Mouse (Mus musculus) liver, embryonic 15.5 days (tissue): ENCODE measurements around the gene Psmd9. TPM values are rescaled to one million over a fixed set of nuclear protein-coding genes. Genes with fewer than 3 reads are reported as not detected.
A peak's percentile ranks its signal among the peaks of the same experiment; 100 is the strongest.

Experiments
- ATAC-seq: fragments of 200-750 bp; cut with Nextera tagmentation; 2 replicates; pipeline ENCODE4 v1.8.0; 2017; ENCODE audit warnings: moderate number of reproducible peaks, mild to moderate bottlenecking, moderate library complexity; ENCODE audit not compliant: insufficient read depth
- H3K27ac ChIP-seq: fragments of 300-500 bp; sonication (generic); replicated peaks from 2 replicates; pipeline ENCODE4 v1.5.1; 2015; ENCODE audit warnings: mild to moderate bottlenecking, inconsistent platforms
- H3K27me3 ChIP-seq: fragments of 300-500 bp; sonication (generic); 2 replicates; pipeline ENCODE4 v1.6.1; 2015; ENCODE audit warnings: mild to moderate bottlenecking, inconsistent platforms
- H3K36me3 ChIP-seq: fragments of 300-500 bp; sonication (generic); replicated peaks from 2 replicates; pipeline ENCODE4 v1.6.1; 2015; ENCODE audit warnings: moderate library complexity, mild to moderate bottlenecking, inconsistent platforms
- H3K4me1 ChIP-seq: fragments of 300-500 bp; sonication (generic); replicated peaks from 2 replicates; pipeline ENCODE4 v1.6.1; 2015; ENCODE audit warnings: inconsistent platforms
- H3K4me2 ChIP-seq: fragments of 300-500 bp; sonication (generic); 2 replicates; pipeline ENCODE4 v1.6.1; 2015; ENCODE audit warnings: moderate library complexity, mild to moderate bottlenecking, inconsistent platforms
- H3K4me3 ChIP-seq: fragments of 300-500 bp; sonication (generic); replicated peaks from 2 replicates; pipeline ENCODE4 v1.5.1; 2015; ENCODE audit warnings: mild to moderate bottlenecking, inconsistent platforms
- H3K9ac ChIP-seq: fragments of 300-500 bp; sonication (generic); 2 replicates; pipeline ENCODE4 v1.6.1; 2015; ENCODE audit warnings: moderate library complexity, mild to moderate bottlenecking, inconsistent platforms
- H3K9me3 ChIP-seq: fragments of 300-500 bp; sonication (generic); replicated peaks from 2 replicates; pipeline ENCODE4 v1.6.1; 2016; ENCODE audit warnings: inconsistent platforms
- WGBS: fragments of 180-500 bp; shearing (Covaris S2); methylation state at CpG from one replicate; pipeline ENCODE4 v1.1.7; 2015; ENCODE audit warnings: mixed read lengths; ENCODE audit not compliant: insufficient replicate concordance; 5-methylcytosine and 5-hydroxymethylcytosine counted together
- polyA plus RNA-seq: library from polyadenylated mRNA; unstranded; fragments of >200 nt; fragmentation: Nextera tagmentation; extraction: Ambion mirVana; gene quantifications from 2 replicates; pipeline ENCODE4 v1.2.1, GENCODE M21; 2015

The Psmd9 gene
- polyA plus RNA-seq, 1 experiment from 2014 or later: 70.1 TPM

DNA sequence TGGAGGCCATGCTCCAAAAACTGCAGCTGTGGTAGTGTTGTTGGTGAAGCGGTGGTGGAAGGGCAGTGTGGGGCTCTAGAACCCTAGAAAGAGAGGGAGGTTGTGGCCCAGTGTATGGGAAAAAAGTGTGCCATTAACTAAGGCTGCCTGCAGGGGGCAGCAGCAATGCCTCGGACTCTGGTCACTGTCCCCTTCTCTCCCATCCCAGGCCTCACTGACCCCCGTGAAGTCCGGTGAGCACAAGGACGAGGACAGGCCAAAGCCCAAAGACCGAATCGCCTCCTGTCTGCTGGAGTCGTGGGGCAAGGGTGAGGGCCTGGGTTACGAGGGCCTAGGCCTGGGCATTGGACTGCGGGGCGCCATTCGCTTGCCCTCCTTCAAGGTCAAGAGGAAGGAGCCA, 12.4 kb upstream of the Psmd9 start:
- 87% methylated on average over 12 of the region's 12 CpGs for WGBS
- Histone ChIP-seq H3K27ac (no peak overlapping the region), H3K9ac (no peak overlapping the region), H3K9me3 (no peaks in the 10 kb centered on the region), H3K4me2 (no peak overlapping the region), H3K4me1 (peaks cover 13% of the 10 kb centered on the region), H3K4me3 (no peak overlapping the region), H3K27me3 (no peaks in the 10 kb centered on the region), H3K36me3 (peaks cover 95% of the 10 kb centered on the region)
- no peak for ATAC-seq

DNA sequence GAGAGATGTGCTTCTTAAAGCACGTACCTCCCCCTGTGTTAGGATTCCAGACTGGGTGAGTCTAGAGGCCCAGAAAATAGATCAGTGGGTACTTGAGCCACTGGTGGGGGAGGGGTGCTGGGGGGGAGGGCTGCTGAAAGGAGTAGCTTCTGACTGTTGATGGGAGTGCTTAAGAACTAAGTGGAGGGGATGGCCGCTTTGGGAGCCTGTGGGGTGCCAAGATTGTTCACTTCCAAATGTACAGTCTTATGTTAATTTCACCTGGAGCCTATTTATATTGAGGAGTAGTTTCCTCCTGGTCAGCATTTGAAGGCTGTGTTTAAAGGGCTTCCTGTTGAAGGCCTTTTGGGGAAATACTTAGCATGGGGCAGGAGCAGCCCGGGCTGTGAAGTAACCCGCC, 11.2 kb upstream of the Psmd9 start:
- H3K4me2 ChIP-seq: no peak overlapping the region
- H3K27ac ChIP-seq: no peak overlapping the region
- 80% methylated on average over 4 of the region's 4 CpGs for WGBS
- H3K9me3 ChIP-seq: no peaks in the 10 kb centered on the region
- no peak overlapping the region for H3K9ac ChIP-seq
- H3K27me3 ChIP-seq: no peaks in the 10 kb centered on the region
- no peak overlapping the region for H3K4me3 ChIP-seq
- 0 out of 2 replicates have a peak, but pooled peaks cover 2% of the 10 kb centered on the region for H3K4me1 ChIP-seq
- no peak for ATAC-seq
- peaks cover 95% of the 10 kb centered on the region for H3K36me3 ChIP-seq

DNA sequence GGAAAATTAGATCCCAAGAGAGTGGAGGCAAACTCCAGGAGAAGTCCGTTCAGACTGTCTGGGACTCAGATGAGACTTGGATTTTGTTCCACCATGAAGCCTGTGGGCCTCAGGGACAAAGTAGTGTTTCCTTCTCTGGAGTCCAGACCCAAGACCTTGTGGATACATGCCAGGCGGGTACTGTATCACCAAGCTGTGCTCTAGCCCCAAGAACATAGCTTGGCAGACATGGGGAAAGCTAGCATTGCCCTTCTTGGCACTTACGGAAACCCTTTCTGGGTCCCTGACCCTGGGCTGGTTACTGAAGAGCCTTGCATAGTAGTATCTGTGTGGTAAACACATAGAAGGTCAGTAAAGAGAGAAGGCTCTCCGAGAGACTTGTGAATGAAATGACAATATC, 9.8 kb upstream of the Psmd9 start:
- 0 out of 2 replicates have a peak, but pooled peaks cover 2% of the 10 kb centered on the region for H3K4me1 ChIP-seq
- H3K27ac ChIP-seq: no peak overlapping the region
- H3K36me3 ChIP-seq: peaks cover 95% of the 10 kb centered on the region
- H3K9ac ChIP-seq: no peak overlapping the region
- WGBS: 87% methylated on average over 4 of the region's 4 CpGs
- no peaks in the 10 kb centered on the region for H3K27me3 ChIP-seq
- no peak for ATAC-seq
- no peak overlapping the region for H3K4me3 ChIP-seq
- H3K9me3 ChIP-seq: no peaks in the 10 kb centered on the region
- H3K4me2 ChIP-seq: no peak overlapping the region

DNA sequence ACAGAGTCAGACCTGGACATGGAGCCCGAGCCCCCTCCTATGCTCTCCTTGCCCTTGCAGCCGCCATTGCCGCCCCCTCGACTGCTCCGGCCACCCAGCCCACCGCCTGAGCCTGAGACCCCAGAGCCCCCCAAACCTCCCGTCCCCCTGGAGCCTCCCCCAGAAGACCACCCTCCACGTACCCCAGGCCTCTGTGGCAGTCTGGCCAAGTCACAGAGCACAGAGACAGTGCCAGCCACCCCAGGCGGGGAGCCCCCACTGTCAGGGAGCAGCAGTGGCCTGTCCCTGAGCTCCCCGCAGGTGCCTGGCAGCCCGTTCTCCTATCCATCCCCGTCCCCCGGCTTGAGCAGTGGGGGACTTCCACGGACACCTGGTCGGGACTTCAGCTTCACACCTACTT, 9.3 kb upstream of the Psmd9 start:
- H3K4me3 ChIP-seq: no peak overlapping the region
- 0 out of 2 replicates have a peak, but pooled peaks cover 2% of the 10 kb centered on the region for H3K4me1 ChIP-seq
- no peak overlapping the region for H3K9ac ChIP-seq
- H3K9me3 ChIP-seq: no peaks in the 10 kb centered on the region
- H3K27ac ChIP-seq: no peak overlapping the region
- H3K27me3 ChIP-seq: no peaks in the 10 kb centered on the region
- ATAC-seq: no peak
- 86% methylated on average over 15 of the region's 15 CpGs for WGBS
- H3K36me3 ChIP-seq: peaks cover 95% of the 10 kb centered on the region
- H3K4me2 ChIP-seq: no peak overlapping the region

DNA sequence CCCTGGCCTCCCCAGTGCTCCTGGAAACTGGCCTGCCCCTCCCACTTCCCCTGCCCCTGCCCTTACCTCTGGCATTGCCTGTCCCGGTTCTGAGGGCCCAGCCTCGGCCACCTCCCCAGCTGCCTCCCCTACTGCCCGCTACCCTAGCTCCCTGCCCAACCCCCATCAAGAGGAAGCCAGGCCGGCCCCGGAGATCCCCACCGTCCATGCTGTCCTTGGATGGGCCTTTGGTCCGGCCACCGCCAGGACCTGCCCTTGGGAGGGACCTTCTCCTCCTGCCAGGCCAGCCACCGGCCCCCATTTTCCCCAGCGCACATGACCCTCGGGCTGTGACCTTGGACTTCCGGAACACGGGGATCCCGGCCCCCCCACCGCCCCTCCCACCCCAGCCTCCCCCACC, 8.9 kb upstream of the Psmd9 start:
- Histone ChIP-seq H3K27ac (no peak overlapping the region), H3K4me1 (0 out of 2 replicates have a peak, but pooled peaks cover 2% of the 10 kb centered on the region), H3K27me3 (no peaks in the 10 kb centered on the region), H3K9ac (no peak overlapping the region), H3K4me2 (no peak overlapping the region), H3K36me3 (peaks cover 90% of the 10 kb centered on the region), H3K9me3 (no peaks in the 10 kb centered on the region), H3K4me3 (no peak overlapping the region)
- no peak for ATAC-seq
- WGBS: 87% methylated on average over 15 of the region's 15 CpGs

DNA sequence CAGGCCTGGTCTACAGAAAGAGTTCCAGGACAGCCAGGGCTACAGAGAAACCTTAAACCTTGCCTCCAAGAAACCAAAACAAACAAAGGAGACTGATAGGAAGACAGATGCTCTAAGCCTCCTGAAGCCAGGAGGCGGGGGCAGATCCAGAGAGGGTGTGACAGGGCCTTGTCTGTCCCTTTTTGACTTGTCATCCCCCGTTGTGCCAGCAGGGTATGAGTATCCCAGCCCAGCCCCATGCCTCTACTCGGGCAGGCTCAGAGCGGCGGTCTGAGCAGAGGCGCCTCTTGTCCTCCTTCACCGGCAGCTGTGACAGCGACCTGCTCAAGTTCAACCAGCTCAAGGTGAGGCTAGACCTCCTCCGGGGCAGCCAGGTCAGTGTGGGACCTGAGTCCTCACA, 6.3 kb upstream of the Psmd9 start:
- H3K4me2 ChIP-seq: no peak overlapping the region
- no peak for ATAC-seq
- H3K4me3 ChIP-seq: no peak overlapping the region
- no peaks in the 10 kb centered on the region for H3K9me3 ChIP-seq
- no peaks in the 10 kb centered on the region for H3K27me3 ChIP-seq
- 81% methylated on average over 9 of the region's 9 CpGs for WGBS
- H3K36me3 ChIP-seq: peaks cover 89% of the 10 kb centered on the region
- peaks cover 9% of the 10 kb centered on the region for H3K4me1 ChIP-seq
- no peak overlapping the region for H3K27ac ChIP-seq
- no peak overlapping the region for H3K9ac ChIP-seq

DNA sequence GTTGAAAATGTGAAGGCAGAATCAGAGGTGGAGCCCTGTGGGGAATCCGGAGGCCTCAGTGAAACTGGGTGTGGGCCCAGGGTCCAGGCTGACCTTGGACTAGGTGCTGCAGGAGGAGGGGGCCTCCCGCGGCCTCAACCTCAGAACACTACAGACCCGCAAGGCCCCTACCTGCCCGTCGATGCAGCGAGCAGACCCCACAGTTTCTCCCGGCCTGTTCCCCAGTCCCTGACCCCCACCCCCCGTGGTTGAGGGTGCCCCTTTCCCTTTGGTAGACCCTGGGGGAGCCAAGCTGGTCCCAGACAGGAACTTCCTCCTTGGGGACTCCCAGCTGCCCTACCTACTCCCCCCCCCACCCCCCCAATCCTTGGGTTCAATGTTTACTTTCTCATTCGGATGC, 2.8 kb upstream of the Psmd9 start:
- Histone ChIP-seq H3K27ac (no peak overlapping the region), H3K4me3 (no peak overlapping the region), H3K27me3 (no peaks in the 10 kb centered on the region), H3K36me3 (peaks cover 56% of the 10 kb centered on the region), H3K4me1 (peaks cover 24% of the 10 kb centered on the region), H3K9me3 (no peaks in the 10 kb centered on the region), H3K9ac (no peak overlapping the region), H3K4me2 (no peak overlapping the region)
- 82% methylated on average over 10 of the region's 10 CpGs for WGBS
- no peak for ATAC-seq

DNA sequence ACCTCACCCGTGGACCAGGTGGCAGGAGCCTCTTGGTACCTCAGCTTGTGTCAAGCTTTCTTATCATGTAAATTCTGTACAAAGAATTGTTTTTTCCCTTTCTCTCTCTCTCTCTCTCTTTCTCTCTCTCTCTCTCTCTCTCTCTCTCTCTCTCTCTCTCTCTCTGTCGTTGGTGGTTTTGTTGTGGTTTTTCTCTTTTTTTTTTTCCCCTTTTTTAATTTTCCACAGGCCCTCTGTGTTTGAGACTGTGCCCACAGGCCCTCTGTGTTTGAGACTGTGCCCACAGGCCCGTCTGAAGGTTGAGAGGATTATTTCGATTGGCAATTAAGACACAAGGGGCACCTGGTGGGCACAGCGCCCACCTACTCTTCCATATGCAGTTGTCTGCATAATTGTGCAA, 1.6 kb upstream of the Psmd9 start:
- Histone ChIP-seq H3K4me2 (no peak overlapping the region), H3K4me3 (no peak overlapping the region), H3K9ac (no peak overlapping the region), H3K27me3 (no peaks in the 10 kb centered on the region), H3K9me3 (no peaks in the 10 kb centered on the region), H3K36me3 (peaks cover 44% of the 10 kb centered on the region), H3K27ac (peak overlapping the region; percentile 29; the same call in 1 of the 2 replicates), H3K4me1 (peaks cover 35% of the 10 kb centered on the region)
- ATAC-seq: no peak
- 54% methylated on average over 5 of the region's 5 CpGs for WGBS

DNA sequence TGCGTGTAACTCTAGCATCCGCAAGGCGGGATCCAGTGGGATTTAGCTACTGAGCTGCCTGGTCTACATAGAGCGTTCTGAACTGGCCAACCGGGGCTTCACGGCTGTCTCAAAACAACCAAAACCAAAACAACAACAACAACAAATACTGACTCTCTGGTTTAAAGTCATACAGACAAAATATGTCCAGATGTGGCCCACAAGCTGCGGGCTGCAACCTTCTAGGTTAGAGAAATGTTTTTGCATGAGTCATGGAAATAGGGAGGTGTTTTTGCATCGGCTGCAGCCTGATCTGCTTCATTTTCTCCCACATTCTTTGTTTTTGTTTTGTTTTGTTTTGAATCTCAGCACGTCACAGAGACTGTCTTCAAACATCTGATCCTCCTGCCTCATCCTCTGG, 1.2 kb downstream of the Psmd9 start:
- Histone ChIP-seq H3K4me2 (no peak overlapping the region), H3K9ac (no peak overlapping the region), H3K27ac (no peak overlapping the region), H3K27me3 (no peaks in the 10 kb centered on the region), H3K36me3 (peaks cover 21% of the 10 kb centered on the region), H3K9me3 (no peaks in the 10 kb centered on the region), H3K4me3 (no peak overlapping the region), H3K4me1 (peaks cover 40% of the 10 kb centered on the region)
- 83% methylated on average over 9 of the region's 9 CpGs for WGBS
- ATAC-seq: no peak

DNA sequence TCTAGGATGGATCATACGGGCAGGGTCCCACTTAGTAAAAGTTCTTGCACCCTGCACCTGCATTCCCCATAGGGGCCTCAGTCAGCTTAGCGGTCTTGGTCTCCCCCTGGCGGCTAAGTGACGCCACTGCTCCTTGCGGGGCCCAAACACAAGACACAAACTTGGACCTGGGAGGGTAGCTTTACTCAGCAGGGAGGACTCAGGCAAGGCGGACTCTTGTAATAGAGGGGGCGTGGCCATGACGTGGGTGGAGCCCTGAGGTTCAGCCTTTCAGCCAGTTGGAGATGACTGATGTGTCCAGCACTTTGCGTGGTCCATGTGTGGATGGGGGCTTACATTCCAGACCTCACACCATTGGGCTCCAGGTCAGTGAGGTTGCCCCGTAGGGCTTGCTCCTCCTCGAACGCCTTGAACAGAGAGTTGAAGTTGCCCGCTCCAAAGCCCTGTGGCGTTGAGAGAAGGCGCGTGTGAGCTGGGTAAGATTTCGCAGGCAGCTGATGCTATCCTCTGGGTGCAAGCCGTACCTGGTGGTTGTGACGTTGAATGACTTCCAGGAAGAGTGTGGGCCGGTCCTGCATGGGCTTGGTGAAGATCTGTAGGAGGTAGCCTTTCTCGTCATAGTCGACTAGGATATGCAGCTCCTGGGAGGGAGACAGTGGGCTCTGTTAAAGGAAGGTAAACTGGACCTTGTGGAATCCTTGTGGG, 2.6 kb downstream of the Psmd9 start:
- Histone ChIP-seq H3K36me3 (peaks cover 7% of the 10 kb centered on the region), H3K4me3 (peak overlapping the region; percentile 41), H3K27me3 (no peaks in the 10 kb centered on the region), H3K4me1 (peaks cover 34% of the 10 kb centered on the region), H3K27ac (peak overlapping the region; percentile 58), H3K9ac (peak overlapping the region; percentile 23; the same call in 1 of the 2 replicates), H3K4me2 (peak overlapping the region; percentile 68), H3K9me3 (no peaks in the 10 kb centered on the region)
- peak; percentile 89 for ATAC-seq
- 21% methylated on average over 22 of the region's 22 CpGs for WGBS

DNA sequence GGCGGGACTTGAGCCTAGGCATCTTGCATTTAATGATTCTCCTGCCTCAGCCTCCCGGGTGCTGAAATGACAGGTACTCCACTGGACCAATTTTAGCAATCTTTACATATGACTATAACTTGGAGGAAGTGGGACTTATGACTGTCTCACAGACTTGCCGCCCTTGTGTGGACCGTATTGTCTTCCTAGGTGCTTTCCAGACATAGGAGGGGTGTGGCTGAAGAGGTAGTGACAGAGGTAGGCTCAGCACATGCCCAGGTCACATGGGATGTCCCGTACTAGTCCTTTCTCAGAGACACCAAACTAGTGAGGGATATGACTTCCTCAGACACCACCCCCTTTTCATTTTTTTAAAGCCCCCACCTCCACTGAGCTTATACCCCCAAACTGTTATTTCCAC, 9.6 kb downstream of the Psmd9 start:
- no peak overlapping the region for H3K4me3 ChIP-seq
- H3K9me3 ChIP-seq: no peaks in the 10 kb centered on the region
- peaks cover 23% of the 10 kb centered on the region for H3K4me1 ChIP-seq
- 0 out of 2 replicates have a peak, but pooled peaks cover 4% of the 10 kb centered on the region for H3K36me3 ChIP-seq
- no peak overlapping the region for H3K9ac ChIP-seq
- no peak overlapping the region for H3K4me2 ChIP-seq
- ATAC-seq: no peak
- no peak overlapping the region for H3K27ac ChIP-seq
- WGBS: 71% methylated on average over 5 of the region's 5 CpGs
- H3K27me3 ChIP-seq: peaks cover 25% of the 10 kb centered on the region; the same call in 1 of the 2 replicates

DNA sequence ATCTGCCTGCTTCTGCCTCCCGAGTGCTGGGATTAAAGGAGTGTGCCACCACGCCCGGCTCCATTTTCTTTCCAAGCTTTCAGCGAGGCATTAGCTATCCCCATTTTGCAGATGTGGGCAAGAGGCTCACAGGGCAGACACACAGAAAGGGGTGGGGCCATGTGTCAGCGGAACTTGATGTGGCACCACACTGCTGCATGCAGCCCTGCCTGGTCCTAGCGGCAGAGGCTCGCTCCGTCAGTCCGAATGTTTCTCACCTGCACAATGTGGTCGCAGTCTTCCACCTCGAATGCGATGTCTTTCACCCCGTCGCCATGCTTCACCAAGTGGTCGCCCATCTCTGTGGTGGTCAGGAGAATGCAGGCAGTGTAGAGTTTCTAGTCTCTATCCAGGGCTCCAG, 11.2 kb downstream of the Psmd9 start:
- Histone ChIP-seq H3K4me1 (peaks cover 27% of the 10 kb centered on the region), H3K36me3 (0 out of 2 replicates have a peak, but pooled peaks cover 4% of the 10 kb centered on the region), H3K9ac (no peak overlapping the region), H3K9me3 (no peaks in the 10 kb centered on the region), H3K27me3 (peaks cover 33% of the 10 kb centered on the region; the same call in 1 of the 2 replicates), H3K27ac (no peak overlapping the region), H3K4me3 (no peak overlapping the region), H3K4me2 (peak overlapping the region; percentile 38)
- no peak for ATAC-seq
- WGBS: 78% methylated on average over 15 of the region's 15 CpGs
